Mouse (Mus musculus) kidney, postnatal 0 days (tissue): ENCODE data around the gene Gna11. TPM values are rescaled to one million over a fixed set of nuclear protein-coding genes. Genes with fewer than 3 reads are reported as not detected.

Experiments
- ATAC-seq: fragments of 200-750 bp; cut with Nextera tagmentation; replicated peaks from 2 replicates; pipeline ENCODE4 v1.8.0; 2017; ENCODE audit warnings: low read depth, moderate number of reproducible peaks, moderate TSS enrichment, moderate library complexity; ENCODE audit not compliant: low FRiP score
- DNase-seq: peaks from one replicate; pipeline ENCODE4 v3.0.0-alpha.2; 2016; ENCODE audit warnings: low spot score
- H3K27ac ChIP-seq: fragments of 300-500 bp; sonication (generic); 2 replicates; pipeline ENCODE4 v1.5.1; 2014; ENCODE audit warnings: mild to moderate bottlenecking
- H3K27me3 ChIP-seq: fragments of 300-500 bp; sonication (generic); 2 replicates; pipeline ENCODE4 v1.6.1; 2014; ENCODE audit warnings: low read length, mixed read lengths; ENCODE audit not compliant: insufficient read depth
- H3K36me3 ChIP-seq: fragments of 300-500 bp; sonication (generic); 2 replicates; pipeline ENCODE4 v1.6.1; 2014; ENCODE audit warnings: low read length, mixed read lengths; ENCODE audit not compliant: insufficient read depth
- H3K4me1 ChIP-seq: fragments of 300-500 bp; sonication (generic); replicated peaks from 2 replicates; pipeline ENCODE4 v1.6.1; 2014; ENCODE audit warnings: antibody characterized with exemption, low read length, mixed read lengths; ENCODE audit not compliant: insufficient read depth
- H3K4me2 ChIP-seq: fragments of 300-500 bp; sonication (generic); 2 replicates; pipeline ENCODE4 v1.6.1; 2014; ENCODE audit warnings: mild to moderate bottlenecking, low read length, moderate library complexity, mixed read lengths
- H3K4me3 ChIP-seq: fragments of 300-500 bp; sonication (generic); replicated peaks from 2 replicates; pipeline ENCODE4 v1.5.1; 2014; ENCODE audit warnings: low read depth, low read length
- H3K9ac ChIP-seq: fragments of 300-500 bp; sonication (generic); 2 replicates; pipeline ENCODE4 v1.6.1; 2014; ENCODE audit warnings: low read depth, low read length
- H3K9me3 ChIP-seq: fragments of 300-500 bp; sonication (generic); replicated peaks from 2 replicates; pipeline ENCODE4 v1.6.1; 2016; ENCODE audit warnings: low read length, inconsistent platforms, mixed read lengths
- CTCF ChIP-seq: IDR thresholded peaks from 2 replicates; pipeline ENCODE4 v1.5.1; 2016; ENCODE audit warnings: antibody characterized with exemption, low read depth, mild to moderate bottlenecking, moderate library complexity
- WGBS: fragments of 180-500 bp; shearing (Covaris S2); extraction: QIAGEN DNeasy Blood & Tissue Kit; methylation state at CpG from one replicate; pipeline ENCODE4 v1.1.7; 2014; 5-methylcytosine and 5-hydroxymethylcytosine counted together
- polyA plus RNA-seq: library from polyadenylated mRNA; unstranded; fragments of >200 nt; fragmentation: Nextera tagmentation; extraction: Ambion mirVana; gene quantifications from 2 replicates; pipeline ENCODE4 v1.2.1, GENCODE M21; 2015

Gene Gna11
- polyA plus RNA-seq, 1 experiment from 2014 or later = 69.5 TPM

GRCm38 (mm10) chr10:81568381-81569191 is 23.6 kb upstream of the Gna11 start:
- peaks cover 37% of the 10 kb centered on the region for H3K4me1 ChIP-seq
- ATAC-seq = no peak; the same call in 1 of the 2 replicates
- no peak for TF ChIP-seq CTCF
- peaks cover 19% of the 10 kb centered on the region; the same call in 1 of the 2 replicates for H3K36me3 ChIP-seq
- H3K27ac ChIP-seq = peak overlapping the region; percentile 72
- H3K4me2 ChIP-seq = peak overlapping the region; percentile 16; the same call in 1 of the 2 replicates
- no peaks in the 10 kb centered on the region for H3K27me3 ChIP-seq
- no peak overlapping the region for H3K4me3 ChIP-seq
- no peak overlapping the region for H3K9ac ChIP-seq
- no peaks in the 10 kb centered on the region for H3K9me3 ChIP-seq
- WGBS = 9% methylated on average over 15 of the region's 16 CpGs
- peak; percentile 87 for DNase-seq

- no peaks in the 10 kb centered on the region for H3K27me3 ChIP-seq
- no peak overlapping the region for H3K9ac ChIP-seq
- no peak overlapping the region for H3K4me2 ChIP-seq
- TF ChIP-seq CTCF = no peak
- H3K36me3 ChIP-seq = peaks cover 23% of the 10 kb centered on the region; the same call in 1 of the 2 replicates
- H3K4me1 ChIP-seq = peaks cover 33% of the 10 kb centered on the region
- no peak for DNase-seq
- WGBS = 55% methylated on average over 20 of the region's 20 CpGs
- no peak overlapping the region for H3K27ac ChIP-seq
- no peak for ATAC-seq
- H3K9me3 ChIP-seq = no peaks in the 10 kb centered on the region
- H3K4me3 ChIP-seq = no peak overlapping the region
These were observed 20.6 kb upstream of the Gna11 start for GRCm38 (mm10) chr10:81565257-81566228.

- Histone ChIP-seq H3K4me2 (peak overlapping the region; percentile 54; the same call in 1 of the 2 replicates), H3K4me3 (no peak overlapping the region), H3K9ac (no peak overlapping the region), H3K4me1 (peaks cover 33% of the 10 kb centered on the region), H3K36me3 (peaks cover 23% of the 10 kb centered on the region; the same call in 1 of the 2 replicates), H3K9me3 (no peaks in the 10 kb centered on the region), H3K27ac (peak overlapping the region; percentile 79; the same call in 1 of the 2 replicates), H3K27me3 (no peaks in the 10 kb centered on the region)
- WGBS = 36% methylated on average over 10 of the region's 10 CpGs
- peak; percentile 64 for DNase-seq
- TF ChIP-seq CTCF = peak; percentile 76
- ATAC-seq = no peak
These were observed 19.7 kb upstream of the Gna11 start for GRCm38 (mm10) chr10:81564734-81565133.

GRCm38 (mm10) chr10:81564216-81564615 is 19.2 kb upstream of the Gna11 start:
- 4% methylated on average over 10 of the region's 10 CpGs for WGBS
- peak overlapping the region; percentile 79 for H3K27ac ChIP-seq
- H3K4me2 ChIP-seq = peak overlapping the region; percentile 54
- H3K9me3 ChIP-seq = no peaks in the 10 kb centered on the region
- peak overlapping the region; percentile 23; the same call in 1 of the 2 replicates for H3K4me3 ChIP-seq
- peaks cover 23% of the 10 kb centered on the region; the same call in 1 of the 2 replicates for H3K36me3 ChIP-seq
- no peak for TF ChIP-seq CTCF
- DNase-seq (peak; percentile 82), ATAC-seq (peak; percentile 44)
- no peaks in the 10 kb centered on the region for H3K27me3 ChIP-seq
- 0 out of 2 replicates have a peak overlapping the region, but pooled peaks have one; percentile 43 for H3K9ac ChIP-seq
- H3K4me1 ChIP-seq = peaks cover 33% of the 10 kb centered on the region

- H3K27me3 ChIP-seq = no peaks in the 10 kb centered on the region
- no peaks in the 10 kb centered on the region for H3K9me3 ChIP-seq
- 0 out of 2 replicates have a peak overlapping the region, but pooled peaks have one; percentile 23 for H3K4me3 ChIP-seq
- ATAC-seq (no peak), DNase-seq (no peak)
- H3K9ac ChIP-seq = 0 out of 2 replicates have a peak overlapping the region, but pooled peaks have one; percentile 43
- WGBS = 36% methylated on average over 6 of the region's 6 CpGs
- TF ChIP-seq CTCF = no peak
- peak overlapping the region; percentile 79 for H3K27ac ChIP-seq
- H3K4me2 ChIP-seq = peak overlapping the region; percentile 54; the same call in 1 of the 2 replicates
- peaks cover 23% of the 10 kb centered on the region; the same call in 1 of the 2 replicates for H3K36me3 ChIP-seq
- peaks cover 26% of the 10 kb centered on the region for H3K4me1 ChIP-seq
These were observed 18.5 kb upstream of the Gna11 start for GRCm38 (mm10) chr10:81563481-81563880.
